Mouse (Mus musculus) lung, adult 2 months (tissue): Measurements from ENCODE around the gene Nhlrc1. TPM values are rescaled to one million over a fixed set of nuclear protein-coding genes. Genes with fewer than 3 reads are reported as not detected.

Source experiments
- DNase-seq: peaks from one replicate; pipeline ENCODE4 v3.0.0; 2022
- H3K4me1 ChIP-seq: fragments of 200-500 bp; 2 replicates; pipeline ENCODE4 v1.6.1; 2011; ENCODE audit warnings: low read length; ENCODE audit not compliant: control insufficient read depth, insufficient read depth
- H3K4me3 ChIP-seq: fragments of 200-500 bp; replicated peaks from 2 replicates; pipeline ENCODE3; 2011; ENCODE audit warnings: low read depth, mild to moderate bottlenecking, control low read depth, low read length; ENCODE audit errors: extremely low read depth
- CTCF ChIP-seq: fragments of 200-500 bp; IDR thresholded peaks from 2 replicates; pipeline ENCODE4 v1.5.1; 2011; ENCODE audit warnings: mild to moderate bottlenecking, low read length, control low read depth; ENCODE audit not compliant: insufficient read depth
- POLR2A ChIP-seq: fragments of 200-500 bp; IDR thresholded peaks from 2 replicates; pipeline ENCODE4 v1.6.1; 2011; ENCODE audit warnings: low read depth, mild to moderate bottlenecking, control low read depth, low read length, borderline replicate concordance; ENCODE audit errors: extremely low read depth
- WGBS: fragments of 180-500 bp; shearing (Covaris S2); methylation state at CpG from one replicate; pipeline ENCODE4 v1.1.7; 2018; 5-methylcytosine and 5-hydroxymethylcytosine counted together
- polyA plus RNA-seq: library from polyadenylated mRNA; depleted of rRNA; stranded (reverse); fragments of >200 nt; gene quantifications from 2 replicates; pipeline ENCODE4 v1.2.3, GENCODE M21; 2012

Nhlrc1 gene
- polyA plus RNA-seq, 1 experiment, result 4.4 TPM

DNA sequence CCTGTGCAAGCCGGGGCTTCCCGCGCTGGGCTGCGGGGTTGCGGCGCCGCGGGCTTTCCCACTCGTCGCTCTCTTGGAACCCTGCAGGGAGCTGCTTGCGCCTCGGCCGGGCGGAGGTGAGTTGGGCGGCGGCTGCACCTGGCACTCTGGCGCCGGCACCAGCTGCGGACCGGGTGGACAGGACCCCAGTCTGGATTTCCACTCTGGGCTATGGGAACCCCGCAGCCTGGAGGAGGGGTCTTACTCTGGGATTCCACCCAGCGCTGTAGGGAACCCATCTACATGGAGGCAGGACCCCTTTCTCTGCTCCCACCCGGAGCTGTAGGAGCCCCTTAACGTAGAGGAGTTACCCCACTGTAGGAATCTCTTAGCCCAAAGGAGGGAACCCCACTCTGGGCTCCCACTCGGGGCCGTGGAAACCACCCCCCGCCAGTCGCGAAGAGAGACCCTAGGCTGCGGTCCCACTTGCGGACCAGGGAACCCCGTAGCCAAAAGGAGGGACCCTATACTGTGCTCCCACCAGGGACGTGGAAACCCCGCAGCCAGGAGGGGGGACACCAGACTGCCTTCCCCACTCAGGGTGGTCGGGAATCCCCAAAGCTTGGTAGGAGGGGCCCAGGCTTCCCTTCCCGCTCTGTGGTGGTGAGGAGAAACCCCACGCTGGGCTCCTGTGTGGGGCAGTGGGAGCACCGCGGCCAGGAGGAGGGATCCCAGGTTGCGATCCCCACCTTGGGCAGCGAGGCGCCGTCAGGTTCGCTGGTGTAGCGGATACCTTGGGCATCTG, 29.4 kb upstream of the Nhlrc1 start:
- WGBS, result 2% methylated on average over 45 of the region's 45 CpGs
- no peak for DNase-seq
- no peak for TF ChIP-seq CTCF
- TF ChIP-seq POLR2A, result no peak
- Histone ChIP-seq H3K4me3 (peak overlapping the region; percentile 97), H3K4me1 (peaks cover 7% of the 10 kb centered on the region)

GRCm38 (mm10) chr13:47043030-47043680, 28.5 kb upstream of the Nhlrc1 start, which contains the start of gene Kdm1b:
TSS of gene Kdm1b (plus strand) at chr13:47043499.
- peak; percentile 81 for TF ChIP-seq POLR2A
- TF ChIP-seq CTCF, result no peak
- Histone ChIP-seq H3K4me1 (peaks cover 7% of the 10 kb centered on the region), H3K4me3 (peak within 1 kb of the TSS; percentile 97)
- DNase-seq, result peak; percentile 98
- under 1% methylated on average over 48 of the region's 48 CpGs for WGBS

- no peak for DNase-seq
- 44% methylated on average over 8 of the region's 8 CpGs for WGBS
- no peak overlapping the region for H3K4me3 ChIP-seq
- no peak for TF ChIP-seq POLR2A
- no peak for TF ChIP-seq CTCF
- peaks cover 5% of the 10 kb centered on the region for H3K4me1 ChIP-seq
Observed at GRCm38 (mm10) chr13:47042024-47042633, 27.5 kb upstream of the Nhlrc1 start.

DNA sequence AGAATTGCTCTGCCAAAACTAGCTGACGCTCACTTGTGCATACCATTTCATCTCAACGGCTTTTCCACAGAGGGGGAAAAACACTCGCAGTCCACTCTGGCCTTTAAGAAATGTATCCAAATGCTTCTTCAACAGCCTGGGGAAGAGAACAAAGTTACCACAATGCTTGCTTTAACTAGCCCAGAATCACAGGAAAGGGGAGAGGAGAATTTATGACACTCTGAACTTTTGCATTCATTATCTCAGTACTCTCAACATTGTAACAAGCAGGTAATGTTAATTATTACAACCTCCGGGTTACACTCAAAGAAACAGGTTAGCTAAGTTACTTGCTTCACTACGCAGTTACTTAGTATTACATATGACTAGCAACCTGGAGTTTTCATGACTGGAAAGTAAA, 25.4 kb upstream of the Nhlrc1 start:
- DNase-seq, result no peak
- H3K4me1 ChIP-seq, result peaks cover 5% of the 10 kb centered on the region
- no peak overlapping the region for H3K4me3 ChIP-seq
- WGBS, result 89% methylated on average over 5 of the region's 5 CpGs
- TF ChIP-seq CTCF (no peak), POLR2A (no peak)

GRCm38 (mm10) chr13:47037946-47038345, 23.3 kb upstream of the Nhlrc1 start:
- H3K4me1 ChIP-seq, result no peaks in the 10 kb centered on the region
- 70% methylated on average over 6 of the region's 6 CpGs for WGBS
- TF ChIP-seq CTCF (no peak), POLR2A (no peak)
- no peak overlapping the region for H3K4me3 ChIP-seq
- DNase-seq, result no peak

DNA sequence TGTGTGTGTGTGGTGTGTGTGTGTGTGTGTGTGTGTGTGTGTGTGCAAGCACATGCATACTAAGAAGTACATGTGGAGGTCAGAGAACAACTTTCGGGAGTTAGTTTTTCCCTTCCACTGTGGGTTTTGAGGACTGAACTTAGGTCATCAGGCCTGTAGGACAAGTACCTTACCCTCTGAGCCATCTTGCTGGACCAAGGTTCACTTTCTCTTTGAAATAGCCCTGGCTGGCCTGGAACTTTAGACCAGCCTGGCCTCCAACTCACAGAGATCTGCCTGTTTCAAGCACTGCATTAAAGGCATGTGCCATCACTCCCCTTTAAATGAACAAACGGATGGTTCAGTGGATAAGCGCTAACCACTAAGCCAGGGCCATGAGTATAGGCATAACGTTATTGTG, 19.0 kb upstream of the Nhlrc1 start:
- 90% methylated on average over 4 of the region's 4 CpGs for WGBS
- Histone ChIP-seq H3K4me1 (no peaks in the 10 kb centered on the region), H3K4me3 (no peak overlapping the region)
- no peak for TF ChIP-seq CTCF
- TF ChIP-seq POLR2A, result no peak
- no peak for DNase-seq

GRCm38 (mm10) chr13:47030376-47031107, 15.9 kb upstream of the Nhlrc1 start:
- TF ChIP-seq POLR2A (no peak), CTCF (no peak)
- no peak overlapping the region for H3K4me3 ChIP-seq
- DNase-seq, result no peak
- no peaks in the 10 kb centered on the region for H3K4me1 ChIP-seq
- 81% methylated on average over 17 of the region's 17 CpGs for WGBS

DNA sequence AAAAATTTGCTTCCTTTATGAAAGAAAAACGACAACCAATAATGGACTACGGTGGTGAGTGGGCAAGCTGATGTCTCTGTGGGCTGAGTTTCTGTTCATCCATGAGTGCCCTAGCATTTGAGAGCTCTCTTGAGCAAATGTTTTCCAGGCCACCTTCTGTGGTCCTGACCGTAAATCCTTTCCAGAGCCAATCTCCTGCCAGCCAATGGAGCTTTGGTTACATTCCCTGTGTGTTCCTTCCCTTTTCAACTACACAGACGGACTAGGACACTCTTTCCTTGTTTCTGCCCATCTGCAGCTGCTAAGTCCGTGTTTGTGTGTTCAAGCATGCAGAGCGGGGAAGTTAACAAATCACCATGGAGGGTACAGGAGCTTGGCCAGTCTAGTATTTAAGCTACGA, 6.1 kb upstream of the Nhlrc1 start:
- DNase-seq, result no peak
- no peaks in the 10 kb centered on the region for H3K4me1 ChIP-seq
- TF ChIP-seq POLR2A (no peak), CTCF (no peak)
- H3K4me3 ChIP-seq, result no peak overlapping the region
- WGBS, result 72% methylated on average over 7 of the region's 7 CpGs

DNA sequence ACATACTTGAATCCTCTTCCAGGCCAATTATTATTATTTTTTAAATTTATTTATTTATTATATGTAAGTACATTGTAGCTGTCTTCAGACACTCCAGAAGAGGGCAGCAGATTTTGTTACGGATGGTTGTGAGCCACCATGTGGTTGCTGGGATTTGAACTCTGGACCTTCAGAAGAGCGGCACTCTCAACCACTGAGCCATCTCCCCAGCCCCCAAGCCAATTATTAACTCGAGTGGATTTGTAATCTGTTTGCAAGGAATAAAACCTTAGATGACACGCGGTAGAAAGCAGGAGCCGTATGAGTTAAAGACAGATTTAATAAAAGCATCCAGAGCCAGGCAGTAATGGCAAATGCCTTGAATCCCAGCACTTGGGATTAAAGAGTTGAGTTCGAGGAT, 5.1 kb upstream of the Nhlrc1 start:
- 83% methylated on average over 7 of the region's 7 CpGs for WGBS
- H3K4me3 ChIP-seq, result no peak overlapping the region
- peaks cover 2% of the 10 kb centered on the region; the same call in 1 of the 2 replicates for H3K4me1 ChIP-seq
- TF ChIP-seq POLR2A, result no peak
- TF ChIP-seq CTCF, result no peak
- no peak for DNase-seq

DNA sequence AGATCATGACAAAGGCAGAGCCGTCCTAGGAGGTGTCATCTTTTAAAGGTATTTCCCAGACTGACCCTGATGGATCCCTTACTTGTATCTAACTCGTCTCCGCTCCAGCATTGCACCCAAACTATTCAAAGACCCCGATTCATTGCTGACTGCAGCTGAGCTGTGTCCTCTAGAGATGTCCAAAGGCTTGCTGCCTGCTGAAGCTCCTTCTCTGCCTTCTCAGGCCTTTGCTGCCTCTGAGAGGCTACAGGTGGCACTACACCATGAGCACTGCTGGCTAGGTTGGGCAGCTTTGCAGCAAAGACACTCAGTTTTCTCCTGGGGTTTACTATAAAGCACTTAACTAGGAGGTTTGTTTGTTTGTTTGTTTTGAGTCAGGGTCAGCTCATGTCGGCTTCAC, 2.6 kb upstream of the Nhlrc1 start:
- H3K4me1 ChIP-seq, result peaks cover 10% of the 10 kb centered on the region
- no peak overlapping the region for H3K4me3 ChIP-seq
- peak; percentile 54 for DNase-seq
- WGBS, result 33% methylated on average over 5 of the region's 5 CpGs
- TF ChIP-seq CTCF, result peak; percentile 98
- no peak for TF ChIP-seq POLR2A
